Mouse (Mus musculus): ENCODE results near the gene Lin7a.

DNA sequence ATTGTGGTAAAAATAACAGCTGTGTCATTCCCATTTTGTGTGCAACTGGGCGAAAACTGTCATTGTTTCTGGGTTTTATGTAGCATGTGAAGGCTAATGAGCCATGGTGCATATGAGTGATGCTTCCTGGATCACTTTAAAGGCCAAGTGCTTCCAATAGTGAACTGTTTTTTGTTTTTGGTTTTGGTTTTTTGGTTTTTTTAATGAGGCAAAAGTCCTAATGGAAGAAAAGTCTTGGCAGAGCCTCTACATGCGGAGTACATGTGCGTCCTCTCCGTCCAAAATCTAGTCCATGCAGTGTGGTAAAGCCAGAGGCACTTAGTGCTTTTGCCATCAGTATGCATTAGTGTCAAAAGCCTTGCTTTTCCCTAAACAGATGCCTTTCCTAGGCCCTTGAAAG, 69.7 kb downstream of the Lin7a start:
- TF ChIP-seq CTCF (IDR thresholded peaks at IDR 0.05; ENCODE audit: insufficient read depth, low read length) (no peak), POLR2A (IDR thresholded peaks at IDR 0.05; ENCODE audit: borderline replicate concordance, extremely low read depth, low read depth, low read length) (no peak)

Measured in lung, adult 2 months (tissue).